Mouse (Mus musculus) liver, postnatal 0 days (tissue): ENCODE results near the gene Utp20. TPM values are rescaled to one million over a fixed set of nuclear protein-coding genes. Genes with fewer than 3 reads are reported as not detected.
A peak's percentile ranks its signal among the peaks of the same experiment; 100 is the strongest.
"Not testable (repeated sequence)": the region's sequence is repeated elsewhere in the genome, so short reads cannot be mapped to it uniquely, and the experiment has no call there.

Experiments used
- ATAC-seq: fragments of 200-750 bp; cut with Nextera tagmentation; 2 replicates; pipeline ENCODE4 v1.8.0; 2017; ENCODE audit warnings: mild to moderate bottlenecking, moderate library complexity
- DNase-seq: peaks from one replicate; pipeline ENCODE4 v3.0.0-alpha.2; 2016
- H3K27ac ChIP-seq: fragments of 300-500 bp; sonication (generic); 2 replicates; pipeline ENCODE4 v1.5.1; 2014; ENCODE audit warnings: antibody characterized with exemption, moderate library complexity, mild to moderate bottlenecking, low read depth
- H3K27me3 ChIP-seq: fragments of 300-500 bp; sonication (generic); 2 replicates; pipeline ENCODE4 v1.6.1; 2014; ENCODE audit warnings: low read length, control low read depth, mixed read lengths; ENCODE audit not compliant: insufficient read depth
- H3K36me3 ChIP-seq: fragments of 300-500 bp; sonication (generic); replicated peaks from 2 replicates; pipeline ENCODE4 v1.6.1; 2014; ENCODE audit warnings: mild to moderate bottlenecking, control low read depth, low read length, moderate library complexity, mixed read lengths; ENCODE audit not compliant: insufficient read depth
- H3K4me1 ChIP-seq: fragments of 300-500 bp; sonication (generic); 2 replicates; pipeline ENCODE4 v1.6.1; 2014; ENCODE audit warnings: antibody characterized with exemption, mild to moderate bottlenecking, control low read depth; ENCODE audit not compliant: insufficient read depth
- H3K4me2 ChIP-seq: fragments of 300-500 bp; sonication (generic); 2 replicates; pipeline ENCODE4 v1.6.1; 2014; ENCODE audit warnings: low read depth, mild to moderate bottlenecking, low read length, moderate library complexity, mixed read lengths
- H3K4me3 ChIP-seq: fragments of 300-500 bp; sonication (generic); 2 replicates; pipeline ENCODE4 v1.5.1; 2014; ENCODE audit warnings: low read depth, low read length
- H3K9ac ChIP-seq: fragments of 300-500 bp; sonication (generic); replicated peaks from 2 replicates; pipeline ENCODE4 v1.6.1; 2014; ENCODE audit warnings: mild to moderate bottlenecking, moderate library complexity
- H3K9me3 ChIP-seq: fragments of 300-500 bp; sonication (generic); 2 replicates; pipeline ENCODE4 v1.6.1; 2016; ENCODE audit warnings: mild to moderate bottlenecking, control low read depth, low read length, mixed read lengths
- CTCF ChIP-seq: sonication (generic); IDR thresholded peaks from 2 replicates; pipeline ENCODE4 v1.5.1; 2016; ENCODE audit warnings: antibody characterized with exemption, low read depth
- EP300 ChIP-seq: IDR thresholded peaks from 2 replicates; pipeline ENCODE4 v1.6.1; 2016; ENCODE audit warnings: antibody characterized with exemption, low read depth, mild to moderate bottlenecking
- WGBS: fragments of 180-500 bp; shearing (Covaris S2); extraction: QIAGEN DNeasy Blood & Tissue Kit; methylation state at CpG from one replicate; pipeline ENCODE4 v1.1.7; 2014; ENCODE audit not compliant: insufficient replicate concordance; 5-methylcytosine and 5-hydroxymethylcytosine counted together
- polyA plus RNA-seq: library from polyadenylated mRNA; unstranded; fragments of >200 nt; fragmentation: Nextera tagmentation; extraction: Ambion mirVana; gene quantifications from 2 replicates; pipeline ENCODE4 v1.2.1, GENCODE M21; 2015

Gene Utp20
- polyA plus RNA-seq, 1 experiment from 2014 or later = 3.6 TPM

DNA sequence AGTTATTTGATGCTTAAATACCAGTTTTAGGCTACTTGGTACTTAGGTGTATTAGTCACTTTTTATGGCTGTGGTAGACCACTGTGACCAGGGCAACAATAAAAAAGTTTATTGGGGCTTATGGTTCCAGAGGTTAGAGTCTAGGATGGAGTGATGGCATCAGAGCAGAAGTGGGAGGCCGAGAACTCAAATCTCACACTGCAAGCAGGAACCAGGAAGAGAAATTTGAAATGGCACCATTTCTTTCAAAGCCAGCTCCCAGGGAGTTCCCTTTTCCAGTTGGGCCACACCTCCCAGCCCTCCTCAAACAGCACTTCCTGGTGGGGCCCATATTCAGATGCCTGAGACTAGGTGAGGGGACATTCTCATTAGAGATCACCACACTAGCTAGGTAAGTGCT, 86.8 kb downstream of the Utp20 start:
- no peak for ATAC-seq

DNA sequence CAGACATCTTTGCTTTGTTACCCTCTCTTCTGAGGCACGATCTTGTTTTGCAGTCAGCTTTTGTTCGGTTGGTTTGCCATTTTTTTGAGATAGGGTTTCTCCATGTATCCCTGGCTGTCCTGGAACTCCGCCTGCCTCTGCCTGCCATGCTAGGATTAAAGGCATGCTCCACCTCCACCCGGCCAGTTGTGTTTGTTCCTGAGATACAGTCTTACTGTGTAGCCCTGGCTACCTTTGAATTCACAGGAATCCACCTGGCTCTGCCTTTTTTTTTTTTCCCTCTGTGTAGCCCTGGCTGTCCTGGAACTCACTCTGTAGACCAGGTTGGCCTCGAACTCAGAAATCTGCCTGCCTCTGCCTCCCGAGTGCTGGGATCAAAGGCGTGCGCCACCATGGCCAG, 87.5 kb downstream of the Utp20 start:
- H3K27me3 ChIP-seq, H3K4me2 ChIP-seq, H3K4me3 ChIP-seq, H3K27ac ChIP-seq, H3K9me3 ChIP-seq, DNase-seq, H3K4me1 ChIP-seq, ATAC-seq, H3K9ac ChIP-seq: not testable (repeated sequence)
- 88% methylated on average over 8 of the region's 8 CpGs for WGBS
- peaks cover 42% of the 10 kb centered on the region for H3K36me3 ChIP-seq

More for the DNA sequence above, 86.8 kb downstream of the Utp20 start:
- Histone ChIP-seq H3K4me3 (no peak overlapping the region), H3K9me3 (no peaks in the 10 kb centered on the region), H3K27me3 (no peaks in the 10 kb centered on the region), H3K4me1 (no peaks in the 10 kb centered on the region), H3K27ac (no peak overlapping the region), H3K36me3 (peaks cover 49% of the 10 kb centered on the region), H3K4me2 (no peak overlapping the region), H3K9ac (no peak overlapping the region)
- TF ChIP-seq EP300 (no peak), CTCF (no peak)
- no peak for DNase-seq
- WGBS = 80% methylated on average over 1 of the region's 1 CpGs

DNA sequence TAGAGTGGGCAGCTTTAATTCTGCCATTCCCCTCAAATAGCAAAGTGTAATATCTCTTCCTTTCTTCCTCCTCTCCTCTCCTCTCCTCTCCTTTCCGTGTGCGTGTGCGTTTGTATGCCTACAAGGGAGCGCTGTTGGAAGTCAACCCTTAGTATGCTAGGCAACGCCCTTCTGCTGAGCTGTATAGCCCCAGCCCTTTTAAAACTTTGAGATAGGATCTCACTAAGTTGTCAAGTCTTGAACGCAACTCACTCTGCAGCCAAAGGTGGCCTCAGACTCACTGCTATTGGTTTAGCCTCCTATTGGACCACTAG, 94.3 kb downstream of the Utp20 start:
- H3K4me3 ChIP-seq = peak overlapping the region; percentile 90
- DNase-seq (no peak), ATAC-seq (no peak)
- H3K36me3 ChIP-seq = peaks cover 14% of the 10 kb centered on the region
- H3K9me3 ChIP-seq = no peaks in the 10 kb centered on the region
- H3K4me2 ChIP-seq = peak overlapping the region; percentile 95
- no peaks in the 10 kb centered on the region for H3K27me3 ChIP-seq
- 2% methylated on average over 6 of the region's 6 CpGs for WGBS
- no peak overlapping the region; the same call in 1 of the 2 replicates for H3K27ac ChIP-seq
- TF ChIP-seq CTCF (no peak), EP300 (no peak)
- H3K9ac ChIP-seq = peak overlapping the region; percentile 92
- H3K4me1 ChIP-seq = peaks cover 9% of the 10 kb centered on the region

DNA sequence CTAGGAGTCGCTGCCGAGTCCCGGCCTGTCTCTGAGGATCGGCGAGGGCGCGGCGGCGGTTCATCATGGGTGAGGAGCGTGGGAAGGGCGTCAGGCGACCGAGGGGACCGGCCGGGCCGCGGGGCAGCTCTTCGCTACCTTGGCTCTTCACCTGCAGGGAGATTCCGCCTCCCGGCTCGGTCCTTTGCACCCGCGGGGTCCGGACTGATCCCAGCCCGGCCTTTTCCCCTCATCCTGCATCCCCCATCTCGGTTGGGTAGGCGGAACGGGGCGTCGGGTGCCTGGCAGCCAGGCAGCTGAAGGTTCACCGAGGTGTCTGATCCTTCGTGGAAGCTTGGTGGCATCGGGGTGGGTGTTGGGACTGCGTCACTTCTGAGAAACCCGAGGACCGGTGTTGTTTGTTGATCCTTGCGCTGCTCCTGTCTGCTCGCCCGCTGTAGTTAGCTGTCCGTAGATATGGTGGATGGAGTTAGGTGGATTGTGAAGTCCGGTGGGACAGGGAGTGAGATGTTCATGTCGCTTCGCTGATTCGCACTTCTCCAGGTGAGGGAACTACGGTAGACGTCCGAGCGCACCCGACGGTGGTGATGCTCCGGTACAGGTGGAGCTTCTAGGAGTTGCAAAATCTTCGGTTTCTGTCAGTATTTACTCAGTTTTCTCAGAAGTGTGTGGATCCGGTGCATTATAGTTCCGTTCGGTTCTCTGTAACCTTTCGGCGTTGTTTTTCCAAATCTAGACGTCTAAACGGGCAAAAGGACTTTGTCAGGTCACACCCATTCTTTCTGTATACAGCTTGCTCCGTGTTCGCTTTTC, 94.9 kb downstream of the Utp20 start:
- Histone ChIP-seq H3K27ac (peak overlapping the region; percentile 85), H3K4me3 (peak overlapping the region; percentile 90), H3K27me3 (no peaks in the 10 kb centered on the region), H3K4me2 (peak overlapping the region; percentile 95), H3K36me3 (peaks cover 8% of the 10 kb centered on the region; the same call in 1 of the 2 replicates), H3K9ac (peak overlapping the region; percentile 92), H3K4me1 (peaks cover 9% of the 10 kb centered on the region), H3K9me3 (no peaks in the 10 kb centered on the region)
- DNase-seq = no peak
- 2% methylated on average over 50 of the region's 61 CpGs for WGBS
- ATAC-seq = peak; percentile 34
- TF ChIP-seq EP300 (no peak), CTCF (0 out of 2 replicates have a peak, but pooled peaks have one; percentile 24)

DNA sequence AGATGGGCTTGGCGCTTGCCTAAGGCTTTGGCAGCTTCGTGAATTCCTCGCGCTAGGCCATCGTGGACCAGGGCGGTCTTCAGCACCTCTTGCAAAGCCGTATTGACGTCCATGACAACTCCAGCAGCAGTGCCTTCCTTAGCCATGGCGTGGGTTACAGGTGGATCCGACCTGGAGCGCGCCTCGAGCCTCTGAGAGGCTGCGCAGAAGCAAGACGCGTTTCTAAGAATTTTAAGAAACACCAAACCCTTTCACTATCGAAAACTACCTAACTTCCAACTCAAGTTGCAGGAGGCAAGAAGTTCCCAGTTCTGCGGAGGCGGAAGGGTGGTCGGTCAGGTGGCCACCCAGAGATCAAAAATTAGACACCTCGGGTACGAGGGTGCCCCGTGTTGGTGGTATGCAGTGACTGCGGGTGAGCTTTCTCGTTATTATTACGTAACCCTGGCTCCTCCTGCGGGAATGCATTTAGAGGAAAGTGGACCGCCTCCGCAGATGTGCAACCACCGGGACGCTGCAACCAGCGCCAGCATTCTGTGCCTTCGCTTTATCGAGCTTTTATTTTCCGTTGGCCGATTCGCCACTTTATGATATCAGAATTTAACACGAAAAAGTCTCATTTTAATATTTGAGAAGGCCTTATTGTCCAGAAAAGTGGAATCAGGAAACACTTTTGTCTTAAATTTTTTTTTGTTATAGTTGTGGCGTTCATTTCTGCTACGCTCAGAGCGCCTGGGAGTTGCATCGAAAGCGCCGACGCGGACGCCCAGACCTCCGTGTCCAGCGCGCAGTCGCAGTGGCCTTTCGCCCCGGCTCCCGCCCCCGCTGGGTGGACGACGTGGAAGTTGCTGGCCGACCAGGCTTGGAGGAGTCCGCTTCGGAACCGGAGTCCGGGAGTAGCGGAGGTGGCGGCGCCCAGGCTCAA, 95.8 kb downstream of the Utp20 start, which contains the start of gene Arl1:
Gene Arl1, plus strand, starts transcription at position 288 of the 925 bp plus-strand sequence.
- ATAC-seq (peak; percentile 95), DNase-seq (peak; percentile 93)
- Histone ChIP-seq H3K27ac (peak within 1 kb of the TSS; percentile 85), H3K4me1 (peaks cover 9% of the 10 kb centered on the region), H3K36me3 (peaks cover under 1% of the 10 kb centered on the region; the same call in 1 of the 2 replicates), H3K9ac (peak within 1 kb of the TSS; percentile 92), H3K4me2 (peak within 1 kb of the TSS; percentile 95), H3K27me3 (no peaks in the 10 kb centered on the region), H3K4me3 (peak within 1 kb of the TSS; percentile 90), H3K9me3 (no peaks in the 10 kb centered on the region)
- under 1% methylated on average over 65 of the region's 65 CpGs for WGBS
- peak; percentile 81; the same call in 1 of the 2 replicates for TF ChIP-seq EP300
- TF ChIP-seq CTCF = peak; percentile 6; the same call in 1 of the 2 replicates

DNA sequence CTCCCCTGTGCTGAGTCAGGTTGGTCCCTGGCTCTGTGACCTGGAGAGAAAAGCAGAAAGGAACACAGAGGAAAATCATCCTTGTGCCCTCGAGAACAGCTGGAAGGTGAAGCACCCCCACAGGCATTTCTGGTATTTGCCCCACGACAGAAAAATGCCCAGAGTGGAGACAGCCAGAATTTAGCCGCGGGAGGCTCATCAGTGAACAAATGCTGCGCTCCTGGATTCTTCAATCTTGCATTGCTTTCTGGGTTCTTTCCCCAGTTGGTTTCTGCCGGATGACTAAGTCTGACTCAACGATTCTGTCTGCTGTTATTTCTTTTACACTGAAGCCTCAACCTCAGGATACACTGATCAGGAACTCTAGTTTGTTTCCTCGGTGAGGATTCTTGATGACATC, 98.4 kb downstream of the Utp20 start:
- H3K27ac ChIP-seq = no peak overlapping the region
- no peaks in the 10 kb centered on the region for H3K36me3 ChIP-seq
- 62% methylated on average over 8 of the region's 8 CpGs for WGBS
- H3K4me1 ChIP-seq = peaks cover 9% of the 10 kb centered on the region
- TF ChIP-seq CTCF (no peak), EP300 (no peak)
- ATAC-seq = no peak
- no peak for DNase-seq
- no peak overlapping the region for H3K4me2 ChIP-seq
- no peak overlapping the region for H3K4me3 ChIP-seq
- no peaks in the 10 kb centered on the region for H3K9me3 ChIP-seq
- no peaks in the 10 kb centered on the region for H3K27me3 ChIP-seq
- H3K9ac ChIP-seq = no peak overlapping the region
